Mouse (Mus musculus): ENCODE measurements around the gene Cd247. TPM values are rescaled to one million over a fixed set of nuclear protein-coding genes. Genes with fewer than 3 reads are reported as not detected.

Gene Cd247
- total RNA-seq, 2 experiments from 2014 or later: 0.76 to 0.80 TPM

GRCm38 (mm10) chr1:165875520-165876284 lies 87.2 kb downstream of the Cd247 start:
- DNase-seq: no peak
- intact Hi-C loops (cut with DNase I): no loop called here

DNA sequence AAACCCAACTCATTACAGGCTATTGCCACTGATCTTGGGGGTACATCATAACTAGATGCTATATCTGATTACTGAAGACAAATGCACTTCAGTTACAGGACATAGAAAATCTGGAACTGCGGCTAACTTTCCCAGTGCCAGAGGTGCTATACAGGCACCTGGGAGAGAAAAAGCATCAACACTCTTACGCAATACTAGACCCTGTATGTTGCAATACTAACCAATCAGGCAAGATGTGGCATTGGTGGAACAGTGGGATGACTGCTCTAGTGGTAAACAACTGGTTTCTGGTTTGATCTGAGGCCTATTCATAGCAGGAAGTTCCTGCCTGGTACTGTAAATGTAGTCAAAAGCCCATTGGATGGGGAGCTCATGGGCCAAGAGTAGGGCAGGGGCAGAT lies 90.3 kb downstream of the Cd247 start:
- intact Hi-C loops (cut with DNase I): no loop called here
- DNase-seq: no peak

- no peak for DNase-seq
- intact Hi-C loops (cut with DNase I): no loop called here
Measured at GRCm38 (mm10) chr1:165882146-165882900, 93.8 kb downstream of the Cd247 start.

DNA sequence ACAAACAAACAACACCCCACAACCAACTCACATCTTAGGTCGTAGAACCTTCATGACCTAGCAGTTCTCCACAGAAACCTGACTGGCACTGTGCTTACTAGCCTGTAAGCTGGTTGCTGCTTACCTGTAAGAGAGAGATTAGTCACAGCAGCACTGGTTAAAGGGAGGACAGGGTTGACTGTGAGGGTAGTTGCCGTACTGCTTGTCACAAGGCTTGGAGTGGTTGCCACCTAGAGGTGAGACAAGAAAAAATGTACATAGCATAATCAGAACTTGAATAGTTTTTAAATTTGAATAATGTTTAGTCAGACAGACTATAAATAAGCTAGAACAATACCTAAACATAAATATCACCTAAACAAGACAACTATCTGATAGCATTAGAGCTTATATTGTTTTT lies 103.2 kb downstream of the Cd247 start:
- intact Hi-C loops (cut with DNase I): loop anchor here (1.0 to 2.0 kb wide), 2 partner anchors 111 to 117 kb away; no protein-coding TSS in a partner anchor
- no peak for DNase-seq

GRCm38 (mm10) chr1:165903596-165903995 lies 115.1 kb downstream of the Cd247 start:
- no peak for DNase-seq
- intact Hi-C loops (cut with DNase I): loop anchor here (5.0 kb wide), 1 partner anchor 64 kb away; no protein-coding TSS in a partner anchor

GRCm38 (mm10) chr1:165908153-165908552 lies 119.7 kb downstream of the Cd247 start:
- intact Hi-C loops (cut with DNase I): loop anchor here (5.0 kb wide), 1 partner anchor 244 kb away; no protein-coding TSS in a partner anchor
- DNase-seq: no peak

- intact Hi-C loops (cut with DNase I): loop anchor here (5.0 kb wide), 1 partner anchor 243 kb away; no protein-coding TSS in a partner anchor
- no peak for DNase-seq
Measured at GRCm38 (mm10) chr1:165908806-165909205, 120.3 kb downstream of the Cd247 start.

DNA sequence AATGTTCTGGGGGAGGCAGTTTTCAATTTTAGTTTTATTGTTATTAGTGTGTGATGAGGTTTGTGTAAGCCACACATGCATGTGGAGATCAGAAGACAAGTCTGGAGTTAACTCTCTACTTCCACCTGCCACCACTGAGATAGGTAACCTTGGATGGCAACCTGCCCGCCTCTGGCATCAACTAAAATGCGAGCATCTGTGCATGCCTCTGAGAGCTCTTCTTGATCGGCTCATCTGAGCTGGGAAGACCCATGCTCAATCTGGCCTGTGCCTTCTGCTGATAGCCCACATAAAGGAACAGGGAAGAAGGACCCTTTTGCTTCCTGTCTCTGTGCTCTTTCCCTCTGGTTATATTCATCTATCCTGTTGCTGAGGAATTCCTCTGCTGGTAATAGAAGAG lies 121.0 kb downstream of the Cd247 start:
- intact Hi-C loops (cut with DNase I): loop anchor here (5.0 kb wide), 1 partner anchor 243 kb away; no protein-coding TSS in a partner anchor
- DNase-seq: no peak

GRCm38 (mm10) chr1:165913720-165914415 lies 125.4 kb downstream of the Cd247 start:
- intact Hi-C loops (cut with DNase I): no loop called here
- no peak for DNase-seq

DNA sequence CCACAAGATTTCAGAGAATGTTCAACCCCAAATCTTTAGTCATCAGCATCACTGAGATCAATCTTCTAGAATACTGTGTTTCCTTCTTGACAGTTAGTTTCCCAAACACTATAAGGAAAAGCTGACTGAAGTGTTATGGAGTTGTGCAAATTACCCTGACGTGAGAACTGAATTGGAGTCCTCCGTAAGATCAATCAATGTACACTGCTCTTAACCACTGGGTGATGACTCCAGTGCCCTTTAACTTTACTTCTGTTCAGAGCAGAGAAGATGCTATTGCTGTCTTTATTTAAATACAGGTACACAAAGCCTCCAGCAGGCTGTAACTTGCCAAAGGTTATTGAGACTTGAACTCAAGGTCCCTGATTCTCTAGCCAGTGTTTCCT lies 125.9 kb downstream of the Cd247 start:
- no peak for DNase-seq
- intact Hi-C loops (cut with DNase I): no loop called here

DNA sequence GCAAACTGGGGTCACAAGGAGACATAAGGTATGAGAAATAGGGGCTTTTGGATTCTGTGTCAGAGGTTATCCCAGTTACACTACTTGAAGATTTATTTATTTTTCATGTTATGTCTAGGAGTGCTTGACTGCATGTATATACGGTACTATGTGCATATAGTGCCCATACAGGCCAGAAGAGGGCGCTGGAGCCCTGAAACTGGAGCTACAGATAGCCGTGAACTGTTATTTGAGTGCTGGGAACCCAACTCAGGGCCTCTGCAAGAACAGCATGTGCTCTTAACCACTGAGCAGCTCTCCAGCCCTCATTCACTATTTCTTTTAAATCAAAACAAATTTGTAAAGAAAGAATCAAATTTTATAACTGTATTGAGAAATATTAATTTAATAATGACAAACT lies 132.5 kb downstream of the Cd247 start:
- no peak for DNase-seq
- intact Hi-C loops (cut with DNase I): loop anchor here (5.0 kb wide), 1 partner anchor 46 kb away; no protein-coding TSS in a partner anchor

DNA sequence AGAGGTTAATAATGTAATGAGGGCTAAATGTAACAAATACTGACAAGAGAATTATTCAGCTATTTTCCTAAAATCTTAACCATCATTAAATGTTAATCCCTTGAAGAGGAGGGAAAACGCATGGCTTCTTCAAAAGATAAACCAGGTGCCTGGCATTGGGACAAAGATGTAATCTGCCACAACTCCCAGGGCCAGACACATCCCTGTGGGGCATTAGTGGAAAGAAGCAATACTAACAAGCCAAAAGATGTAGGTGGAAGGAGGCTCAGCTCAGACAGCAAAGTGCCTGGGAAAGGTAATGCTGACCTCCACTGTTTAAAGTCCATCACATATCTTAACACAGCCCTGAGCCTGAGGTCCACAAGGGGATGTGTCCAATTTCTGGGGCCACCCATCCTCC lies 134.0 kb downstream of the Cd247 start:
- intact Hi-C loops (cut with DNase I): loop anchor here (5.0 kb wide), 1 partner anchor 45 kb away; no protein-coding TSS in a partner anchor

GRCm38 (mm10) chr1:165925207-165925606 lies 136.7 kb downstream of the Cd247 start:
- DNase-seq: no peak
- intact Hi-C loops (cut with DNase I): no loop called here

More for the DNA sequence above, 134.0 kb downstream of the Cd247 start:
- DNase-seq: no peak

Other genes with a start within 250 kb of the Cd247 start
- gene Mpzl1, start 154.1 kb upstream of the Cd247 start, total RNA-seq (2021): 10 to 100 TPM; 14.4 to 21.4 TPM
- 10 to 100 TPM; 74.2 to 80.7 TPM for gene Rcsd1, start 78.9 kb upstream of the Cd247 start, total RNA-seq (2021)
- 10 to 100 TPM; 78.3 to 93.2 TPM for gene Creg1, start 24.9 kb upstream of the Cd247 start, total RNA-seq (2021)
- 10 to 100 TPM; 10.4 to 13.0 TPM for gene Pou2f1, start 214.0 kb downstream of the Cd247 start, total RNA-seq (2021)

Measured in heart, postnatal 36 days (tissue).